Mouse (Mus musculus): ENCODE measurements at regions not wholly inside any gene's neighbourhood (a gene's known extent, or its start where the extent isn't known, plus 50 kb on each side); places are given as distances from the start of the nearest gene placed in this dataset.
A peak's percentile ranks its signal among the peaks of the same experiment; 100 is the strongest.

DNA sequence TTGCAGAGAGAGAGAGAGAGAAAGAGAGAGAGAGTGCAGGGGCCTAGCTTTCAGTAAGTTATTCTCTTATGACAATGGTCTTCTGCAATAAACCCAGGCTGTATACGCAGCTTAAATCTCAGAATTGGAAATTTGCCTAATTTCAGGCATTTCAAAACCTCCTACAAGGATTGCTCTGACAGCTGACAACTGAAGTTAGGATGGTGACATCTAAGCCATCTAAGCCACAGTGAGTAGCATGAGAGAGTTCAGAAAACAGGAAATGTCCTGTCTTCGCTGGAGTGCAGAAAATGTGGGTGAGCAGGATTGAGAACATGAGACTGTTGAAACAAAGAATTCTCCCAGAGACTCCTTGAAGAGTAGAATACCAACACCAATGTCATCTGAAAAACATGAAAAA is 56.8 kb downstream of the Fam110c start:
- no peak for DNase-seq

DNA sequence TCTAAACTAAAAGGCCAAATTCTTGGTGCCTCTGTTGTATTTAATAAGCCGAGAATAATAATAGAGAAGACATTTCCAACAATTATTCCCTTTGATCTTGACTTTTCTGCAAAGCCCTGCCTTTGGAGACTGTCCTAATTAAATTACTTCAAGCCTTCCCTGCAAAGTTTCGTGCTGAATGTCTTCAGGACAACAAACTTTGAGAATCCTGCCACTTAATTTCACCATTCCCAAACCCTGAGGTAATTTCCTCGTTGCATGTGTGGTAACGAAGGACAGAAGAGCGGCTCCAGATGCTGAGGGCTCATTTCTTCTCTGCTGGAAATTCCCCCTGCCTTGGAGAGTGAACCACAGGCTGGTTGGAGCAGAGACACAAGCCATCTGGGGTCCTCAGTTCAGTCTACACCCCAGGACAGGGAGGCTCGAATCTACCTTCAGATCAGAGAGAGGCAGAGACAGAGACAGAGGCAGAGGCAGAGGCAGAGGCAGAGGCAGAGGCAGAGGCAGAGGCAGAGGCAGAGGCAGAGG is 60.9 kb downstream of the Fam110c start:
- DNase-seq, result no peak

DNA sequence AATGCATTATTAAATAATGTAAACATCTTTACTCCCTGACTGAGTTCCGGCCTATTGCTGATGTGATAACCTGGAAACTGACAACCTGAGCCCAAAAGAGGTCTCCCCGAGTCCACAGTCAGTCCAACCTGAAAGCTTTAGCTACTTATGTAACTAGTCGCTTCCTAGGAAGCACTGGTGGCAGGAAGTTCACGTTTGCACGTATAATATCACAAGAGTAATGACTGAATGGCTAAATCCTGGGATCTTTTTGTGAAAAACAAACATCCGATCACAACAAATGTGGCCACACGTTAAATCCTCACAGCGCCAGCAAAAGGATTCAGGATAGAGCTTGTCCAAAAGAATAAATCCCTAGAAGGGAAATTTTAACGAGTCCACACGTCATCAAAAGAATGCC is 62.7 kb downstream of the Fam110c start:
- DNase-seq, result no peak

DNA sequence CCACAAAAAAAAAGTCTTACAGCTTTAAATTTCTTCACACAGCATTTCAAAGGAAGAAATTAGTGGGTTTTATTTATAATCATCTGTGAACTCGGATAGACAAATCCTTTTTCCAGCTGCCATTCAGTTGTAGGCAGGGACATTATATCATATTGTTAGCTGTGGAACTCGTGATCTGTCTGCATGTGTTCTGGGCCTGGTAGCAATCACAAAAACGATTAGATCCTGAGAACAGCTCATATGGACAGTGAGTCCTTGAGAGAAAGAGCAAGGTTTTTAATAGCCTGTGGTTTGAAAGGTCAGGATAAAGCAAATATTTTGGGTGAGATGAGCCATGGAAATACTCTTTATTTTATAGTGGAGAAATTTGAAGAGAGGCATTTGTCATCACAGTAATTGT is 63.2 kb downstream of the Fam110c start:
- no peak for DNase-seq

DNA sequence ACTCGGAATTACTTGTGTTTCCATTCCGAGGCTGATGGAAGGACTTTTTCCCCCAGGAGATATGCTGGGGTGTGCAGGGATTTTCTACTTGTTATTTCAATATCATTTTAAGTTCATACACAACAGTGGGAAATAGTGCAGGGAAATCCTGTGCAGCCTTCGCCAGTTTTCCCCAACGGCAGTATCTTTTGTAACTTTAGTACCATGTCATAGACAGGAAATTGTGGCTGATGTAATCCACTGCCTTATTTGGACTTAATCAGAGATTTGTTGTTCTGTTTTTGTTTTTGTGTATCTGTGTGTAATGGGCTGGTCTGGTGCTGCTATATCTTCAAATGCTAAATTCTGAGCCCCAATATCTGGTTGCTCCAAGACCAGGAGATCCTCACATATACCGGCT is 63.8 kb downstream of the Fam110c start:
- DNase-seq, result peak in 1 of 2 experiments; percentile 41

DNA sequence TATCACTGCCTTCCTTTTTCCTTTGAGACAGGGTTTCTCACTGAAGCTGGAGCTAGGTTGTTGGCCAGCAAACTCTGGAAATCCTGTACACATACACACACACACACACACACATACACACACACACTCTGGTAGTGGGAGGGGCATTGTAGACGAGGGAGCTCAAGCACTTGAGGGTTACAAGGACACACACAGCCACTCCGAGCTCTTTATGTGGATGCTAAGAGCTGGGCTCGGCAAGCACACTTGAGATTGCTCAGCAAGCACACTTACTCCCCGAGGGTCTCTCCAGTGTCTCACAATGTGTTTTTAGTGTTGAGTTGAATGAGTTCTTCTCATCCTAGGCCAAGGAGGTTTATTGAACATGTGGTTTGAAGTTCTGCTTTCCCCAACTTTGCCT is 66.2 kb downstream of the Fam110c start:
- no peak for DNase-seq

DNA sequence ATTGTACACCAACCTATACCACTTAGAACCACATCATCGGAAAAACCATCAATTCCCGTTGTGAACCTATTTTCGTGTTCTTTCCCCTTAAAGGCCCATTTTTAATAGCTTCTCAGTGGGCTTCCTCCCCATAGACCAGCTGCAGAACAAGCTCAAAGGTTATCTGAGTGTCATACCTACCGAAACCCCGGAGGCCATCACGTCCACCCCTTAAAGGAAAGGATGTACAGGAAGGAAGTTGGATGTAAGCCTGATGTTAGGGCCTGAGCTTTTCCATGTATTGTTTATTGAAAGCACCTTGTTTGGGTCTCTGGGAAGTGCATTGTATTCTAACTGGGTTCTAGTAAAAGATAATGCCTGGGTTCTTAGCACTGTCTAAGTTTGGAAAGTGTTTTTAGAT is 69.6 kb downstream of the Fam110c start:
- peak in 1 of 2 experiments; percentile 67 for DNase-seq

DNA sequence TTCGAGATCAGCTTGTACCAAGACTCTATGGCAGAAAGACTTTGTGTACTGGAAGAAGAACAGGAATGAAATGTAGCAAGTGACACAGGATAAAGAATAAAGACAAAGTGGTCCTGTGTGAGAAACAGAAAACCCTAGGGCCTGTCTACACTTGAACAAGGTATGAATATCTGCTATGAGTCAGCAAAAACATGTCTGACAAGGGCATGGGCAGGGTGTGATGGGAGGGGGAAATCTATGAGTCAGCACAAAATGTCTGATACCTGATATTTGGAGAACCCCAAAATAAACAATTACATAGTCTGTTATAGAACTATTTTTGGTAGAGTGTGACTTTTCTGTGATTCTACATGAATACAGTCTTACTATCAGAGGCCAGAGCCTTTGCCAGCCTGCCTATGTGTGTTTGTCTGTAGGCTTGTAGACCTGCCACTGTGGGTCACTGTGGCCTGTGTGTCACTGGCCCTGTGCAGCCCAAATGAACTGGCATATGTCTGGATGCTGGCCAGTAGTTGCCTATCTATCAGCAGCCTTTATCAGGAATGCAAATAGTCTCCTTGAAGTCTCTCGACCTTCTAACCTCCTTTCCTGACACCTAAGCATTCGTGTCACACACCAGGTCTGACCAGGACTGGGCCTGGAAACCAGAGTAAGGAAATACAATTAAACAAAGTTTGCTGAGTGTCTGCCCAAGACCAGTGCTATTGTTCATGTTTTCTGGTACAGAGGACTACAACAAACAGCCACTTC is 71.5 kb downstream of the Fam110c start:
- DNase-seq, result peak in 1 of 2 experiments; percentile 52

DNA sequence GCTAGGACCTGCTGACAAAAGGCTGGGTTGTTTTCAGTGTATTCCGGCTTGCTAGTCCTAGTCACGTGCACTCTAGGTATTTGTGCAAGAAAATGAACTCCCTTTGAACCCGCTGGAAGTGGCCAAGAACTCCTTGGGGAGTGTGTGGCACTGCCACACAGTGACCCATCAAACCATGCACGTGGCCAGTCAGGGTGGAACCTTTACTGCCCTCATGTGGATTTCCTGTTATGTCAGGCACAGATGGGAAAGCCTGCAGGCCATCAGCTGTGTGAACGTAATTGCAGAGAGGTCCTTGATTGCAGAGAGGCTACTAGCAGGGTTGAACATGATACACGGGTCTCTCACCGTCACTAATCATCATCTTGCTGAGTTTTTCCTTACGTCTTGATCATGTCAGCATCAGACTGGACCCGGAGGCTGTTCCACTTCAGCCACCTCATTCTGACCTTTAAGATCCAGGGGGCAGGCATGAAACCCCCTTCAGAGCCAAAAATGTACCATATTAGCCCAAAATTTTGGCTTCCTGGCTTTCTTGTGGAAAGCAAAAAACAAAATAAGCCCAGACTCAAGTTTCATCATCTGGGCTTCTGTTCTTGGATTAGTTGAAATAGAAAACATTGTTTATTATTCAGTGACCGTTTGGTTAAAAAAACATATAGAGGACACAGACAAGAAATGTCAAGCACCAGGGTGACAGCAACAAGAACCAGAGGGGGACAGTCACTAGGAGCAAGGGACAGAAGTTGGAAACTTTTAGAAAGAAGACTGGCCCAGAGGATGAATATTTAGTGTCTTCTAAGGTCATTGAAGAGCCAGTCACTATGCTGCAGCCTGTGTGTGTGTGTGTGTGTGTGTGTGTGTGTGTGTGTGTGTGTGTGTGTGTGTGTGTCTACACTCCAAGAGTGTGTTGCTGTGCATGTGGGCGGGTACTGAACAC is 75.0 kb downstream of the Fam110c start:
- peak in 1 of 2 experiments; percentile 33 for DNase-seq

DNA sequence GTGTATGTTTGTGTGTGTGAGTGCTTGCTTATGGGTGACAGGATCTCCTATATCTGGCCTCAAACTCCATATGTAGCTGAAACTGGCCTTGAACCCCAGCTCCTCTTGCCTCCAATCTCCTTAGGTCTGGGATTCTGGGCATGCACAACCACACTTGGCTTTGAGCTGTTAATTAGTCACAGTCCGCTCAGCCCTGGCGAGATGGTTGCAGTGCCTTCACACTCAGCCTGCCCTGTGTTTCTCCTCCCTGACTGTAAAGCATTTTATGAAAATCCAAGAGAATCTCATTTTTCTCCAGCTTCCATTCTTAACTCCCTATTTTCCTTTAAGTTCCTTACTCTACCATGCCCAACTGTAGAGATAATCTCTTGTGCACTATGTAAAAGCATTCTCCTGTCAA is 80.1 kb downstream of the Fam110c start:
- DNase-seq, result no peak

DNA sequence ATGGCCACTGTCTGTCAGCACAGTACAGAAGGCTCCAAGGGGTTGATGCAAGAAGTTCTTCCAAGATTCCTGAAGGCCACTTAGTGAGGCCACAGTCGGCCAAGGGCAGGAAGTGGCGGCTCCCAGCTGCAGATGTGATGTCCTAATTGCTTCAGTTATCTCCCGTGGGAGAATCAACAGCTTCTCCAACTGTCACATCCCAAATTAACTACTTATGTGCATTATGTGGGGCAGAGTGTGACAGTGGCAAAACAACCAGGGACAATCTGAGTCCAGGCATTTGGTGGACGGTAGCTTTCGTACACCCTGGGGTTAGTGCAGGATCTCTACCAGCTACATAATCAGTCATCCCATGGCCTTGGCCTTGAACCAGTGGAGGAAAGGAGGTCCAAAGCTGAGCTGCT is 80.9 kb downstream of the Fam110c start:
- peak in 1 of 2 experiments; percentile 75 for DNase-seq

DNA sequence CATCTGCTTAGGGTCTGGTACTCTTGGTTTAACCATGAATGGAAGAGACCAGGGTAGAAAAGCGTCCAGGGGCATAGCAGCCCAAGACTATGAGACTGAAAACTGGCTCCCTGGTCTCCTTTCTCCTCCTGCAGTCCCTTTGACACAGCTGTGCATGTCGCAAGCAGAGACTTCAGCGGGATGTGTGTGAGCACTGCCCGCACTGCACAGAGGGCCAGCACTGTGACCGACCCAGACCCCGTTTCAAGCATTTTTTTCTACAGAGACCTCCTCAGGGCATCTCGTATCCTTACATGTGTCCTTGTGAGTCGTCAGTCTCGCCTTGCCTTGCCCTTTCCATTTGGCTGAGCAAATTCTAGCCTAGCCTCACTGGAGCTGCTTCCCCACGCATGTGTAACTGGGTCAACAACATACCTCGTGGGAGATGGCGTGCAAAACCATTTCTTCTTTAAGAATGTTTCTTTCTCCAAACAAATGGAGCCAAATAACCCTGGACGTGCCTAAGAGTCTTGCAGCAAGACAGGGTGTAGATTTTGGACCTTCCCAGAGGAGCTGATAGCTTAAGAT is 82.6 kb downstream of the Fam110c start:
- DNase-seq, result peak in 1 of 2 experiments; percentile 62

DNA sequence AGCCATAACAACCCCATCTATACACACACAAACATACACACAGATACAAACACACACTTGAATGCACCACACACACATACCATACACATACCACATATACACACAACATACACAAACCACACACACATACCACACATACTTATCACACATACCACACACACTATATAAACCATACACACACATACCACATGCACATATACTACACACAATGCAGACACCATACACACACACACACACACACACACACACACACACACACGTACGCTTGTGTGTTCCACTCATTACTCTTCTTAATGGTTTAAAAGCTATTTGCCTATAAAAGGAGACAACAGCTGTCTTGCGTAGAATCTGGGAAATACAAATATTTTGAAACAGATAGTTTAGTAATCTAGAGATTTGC is 83.1 kb upstream of the Gm6993 start:
- no peak for DNase-seq

DNA sequence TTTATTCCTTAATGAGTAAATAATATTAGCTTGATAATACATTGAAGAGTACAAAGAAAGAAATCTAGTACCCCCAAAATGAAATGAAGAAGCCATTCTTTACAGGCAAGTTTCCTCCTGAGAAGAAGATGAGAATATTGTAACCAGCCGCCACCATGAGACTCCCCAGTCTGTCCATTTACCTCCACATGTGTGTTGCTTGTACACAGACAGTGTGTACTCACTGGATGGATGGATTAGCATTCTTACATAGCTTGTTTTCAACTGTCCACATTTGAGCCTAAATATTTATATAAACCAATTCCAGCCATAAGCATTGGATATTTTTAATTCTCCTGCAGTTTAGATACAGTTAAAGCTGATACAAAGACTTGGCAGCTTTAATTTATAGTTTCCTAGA is 82.7 kb upstream of the Gm6993 start:
- no peak for DNase-seq

DNA sequence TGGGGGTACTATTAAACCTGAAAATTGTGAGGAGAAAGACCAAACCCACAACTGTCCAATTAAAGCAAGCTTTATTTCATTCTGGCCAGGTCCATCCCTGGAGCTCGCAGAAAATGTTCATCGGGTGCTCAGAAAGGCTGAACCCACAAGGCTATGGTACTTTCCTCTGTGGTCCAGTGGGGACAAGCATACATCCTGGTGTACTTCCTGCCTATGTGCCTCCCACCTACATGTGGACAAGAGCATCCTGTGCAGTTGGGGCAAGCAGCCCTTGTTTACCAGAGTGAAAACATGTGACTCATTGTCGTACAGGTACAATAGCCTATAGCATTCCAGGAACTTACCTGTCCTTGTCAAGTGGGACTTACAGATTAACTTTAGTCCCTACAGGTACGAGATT is 81.7 kb upstream of the Gm6993 start:
- DNase-seq, result no peak

DNA sequence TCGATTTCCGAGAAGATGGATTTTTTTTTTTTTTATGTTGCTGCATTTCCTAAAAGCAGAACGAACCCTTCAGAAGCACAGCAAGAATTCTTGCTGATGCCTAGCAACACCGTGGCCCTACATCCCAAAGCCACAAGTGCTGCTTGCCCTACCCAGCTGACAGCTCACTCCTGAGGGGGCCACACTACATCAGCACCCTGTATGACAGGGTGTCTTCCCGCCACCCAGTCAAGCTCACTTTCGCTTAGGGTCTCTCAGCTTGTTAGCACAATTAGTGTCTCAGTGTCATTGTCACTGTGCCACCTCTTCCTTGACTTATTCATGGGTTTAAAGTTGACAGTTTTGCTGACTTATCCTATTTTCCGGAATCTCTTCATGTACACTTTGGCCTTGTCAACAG is 81.2 kb upstream of the Gm6993 start:
- no peak for DNase-seq

DNA sequence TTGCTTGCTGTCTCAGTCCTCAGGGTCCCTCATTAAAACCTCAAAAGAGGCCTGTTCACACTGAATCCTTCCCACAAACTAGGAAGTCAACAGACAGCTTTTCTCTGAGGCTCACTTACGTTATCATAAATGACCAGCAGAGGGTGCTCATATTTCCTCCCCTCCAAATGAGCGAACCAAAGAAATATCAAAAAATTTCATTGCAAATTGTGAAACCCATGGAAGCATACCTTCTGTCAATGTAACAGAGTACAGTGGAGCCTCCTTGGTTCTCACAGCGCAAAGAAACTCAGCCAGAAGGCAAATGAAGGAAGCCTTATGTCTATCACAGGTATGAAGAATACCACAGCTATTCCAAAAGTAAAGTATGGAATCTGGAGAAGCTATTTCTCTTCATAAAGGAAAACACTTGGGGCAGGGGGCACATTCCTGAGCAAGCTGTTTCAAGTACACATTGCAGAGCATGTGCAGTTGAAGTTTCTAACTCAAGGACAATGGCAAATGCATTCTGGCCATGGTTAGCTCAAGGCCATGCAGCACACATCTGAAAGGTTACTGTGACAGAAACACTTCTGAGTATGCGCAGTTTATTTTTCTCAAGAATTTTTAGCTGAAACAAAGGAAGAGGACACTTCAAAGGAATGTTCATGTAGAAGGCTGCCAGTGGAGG is 72.2 kb upstream of the Gm6993 start:
- peak in 1 of 2 experiments; percentile 42 for DNase-seq

DNA sequence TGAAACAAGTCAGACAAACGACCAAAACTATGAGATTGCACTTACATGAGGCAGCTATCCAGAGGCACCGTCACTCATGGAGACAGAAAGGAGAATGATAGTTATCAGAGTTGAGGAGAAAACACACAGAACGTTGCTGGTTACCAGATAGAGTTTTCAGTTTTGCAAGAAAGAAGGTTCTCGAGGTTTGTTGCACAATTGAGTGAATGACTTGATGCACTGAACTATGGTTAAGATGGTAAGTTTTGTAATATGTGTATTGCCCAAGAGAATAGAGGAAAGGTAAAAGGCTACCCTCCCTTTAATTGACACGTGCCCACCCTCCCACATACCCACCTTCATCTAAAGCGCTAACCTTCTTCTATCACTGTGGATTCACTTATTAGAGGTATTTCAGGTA is 70.5 kb upstream of the Gm6993 start:
- no peak for DNase-seq

DNA sequence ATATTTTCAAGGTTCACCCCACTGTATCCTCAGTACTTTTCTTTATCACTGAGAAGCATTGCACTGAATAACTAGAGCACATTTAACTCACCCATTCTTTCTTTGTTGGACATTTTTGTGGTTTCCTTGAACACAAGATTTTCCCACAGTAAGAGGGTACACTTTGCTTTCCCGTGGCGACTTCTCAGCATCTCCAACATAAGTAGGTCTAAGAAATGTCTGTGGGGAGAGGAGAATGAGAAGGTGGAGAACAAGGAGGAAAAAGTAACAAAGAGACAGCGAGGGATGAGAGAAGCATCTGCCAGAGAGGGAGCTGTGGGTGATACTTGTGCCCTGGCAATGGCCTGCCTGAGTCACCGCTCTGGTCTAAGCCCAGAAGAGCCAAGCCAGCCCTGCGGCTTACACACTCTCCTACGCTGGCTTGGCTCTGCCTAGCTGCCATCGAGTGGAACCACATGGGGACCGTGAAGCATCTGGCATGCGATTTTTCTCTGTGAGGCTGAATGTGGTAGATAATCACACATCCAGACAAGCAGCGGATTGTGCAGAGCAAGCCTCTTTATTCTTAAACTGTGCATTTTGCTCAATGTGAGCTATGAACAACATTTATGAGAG is 69.9 kb upstream of the Gm6993 start:
- peak in 1 of 2 experiments; percentile 73 for DNase-seq

DNA sequence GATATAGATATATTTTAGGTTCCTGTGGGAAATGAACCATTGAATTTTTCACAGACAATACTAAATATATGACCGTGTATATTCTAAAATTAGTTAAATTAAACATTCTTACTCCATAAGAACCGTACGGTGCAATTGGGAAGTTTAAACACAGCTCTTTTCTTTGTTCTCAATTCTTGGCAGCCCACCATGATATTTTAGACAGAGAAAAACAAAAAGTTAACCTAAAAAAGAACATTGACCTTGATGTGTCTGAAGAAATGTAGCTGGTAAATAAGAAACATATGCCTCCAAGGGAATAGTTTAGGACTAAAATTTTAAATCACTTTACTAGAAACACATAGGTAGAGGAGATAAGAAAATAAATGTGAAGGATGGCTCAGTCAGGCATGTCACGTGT is 68.6 kb upstream of the Gm6993 start:
- DNase-seq, result no peak

DNA sequence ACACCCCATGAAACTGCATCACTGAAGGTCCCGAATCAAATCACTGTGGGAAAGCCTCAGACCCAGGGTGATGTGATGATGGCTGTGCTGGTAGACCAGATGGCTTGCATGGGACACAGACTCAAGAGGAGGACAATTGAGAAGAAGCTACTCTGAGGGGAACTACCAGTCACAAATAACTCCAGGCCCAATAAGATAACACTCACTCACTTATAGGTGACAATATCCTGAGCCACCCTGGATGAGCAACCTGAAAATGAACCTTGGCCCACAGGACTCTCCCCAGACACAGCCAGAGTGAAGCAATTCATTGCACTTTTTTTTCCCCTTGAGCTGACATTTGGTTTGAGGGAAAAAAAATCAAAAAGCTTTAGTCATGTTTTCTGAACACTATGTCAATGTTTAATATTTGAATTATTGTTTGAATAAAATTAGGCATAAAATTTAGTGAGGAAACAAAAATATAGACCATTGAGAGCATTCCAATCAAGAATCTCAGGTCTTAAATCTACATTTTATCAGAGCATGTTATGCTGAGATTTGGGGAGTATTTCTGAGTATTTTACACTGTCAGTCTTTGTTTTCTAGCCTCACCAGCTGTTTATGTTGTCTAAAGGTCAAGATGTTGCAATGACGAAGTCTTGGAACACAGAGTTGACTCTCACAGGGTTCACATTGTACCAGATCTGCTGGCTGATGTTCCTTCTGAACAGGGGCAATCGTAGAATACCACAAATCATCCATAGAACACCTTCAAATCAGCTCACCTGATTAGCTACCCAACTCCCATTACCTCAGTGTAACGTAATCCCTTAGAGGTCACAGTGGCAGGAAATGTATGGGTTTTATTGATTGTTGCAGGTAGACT is 67.9 kb upstream of the Gm6993 start:
- peak in 1 of 2 experiments; percentile 52 for DNase-seq

Data from heart, adult 18-20 months (tissue).